Mouse (Mus musculus) ZHBTc4 (cell line): ENCODE results near the gene Hoxa7.

Experiments
- DNase-seq: peaks from one replicate; pipeline ENCODE4 v3.0.0-alpha.2; 2011; ENCODE audit warnings: low read depth, low spot score

Gene Hoxa7

DNA sequence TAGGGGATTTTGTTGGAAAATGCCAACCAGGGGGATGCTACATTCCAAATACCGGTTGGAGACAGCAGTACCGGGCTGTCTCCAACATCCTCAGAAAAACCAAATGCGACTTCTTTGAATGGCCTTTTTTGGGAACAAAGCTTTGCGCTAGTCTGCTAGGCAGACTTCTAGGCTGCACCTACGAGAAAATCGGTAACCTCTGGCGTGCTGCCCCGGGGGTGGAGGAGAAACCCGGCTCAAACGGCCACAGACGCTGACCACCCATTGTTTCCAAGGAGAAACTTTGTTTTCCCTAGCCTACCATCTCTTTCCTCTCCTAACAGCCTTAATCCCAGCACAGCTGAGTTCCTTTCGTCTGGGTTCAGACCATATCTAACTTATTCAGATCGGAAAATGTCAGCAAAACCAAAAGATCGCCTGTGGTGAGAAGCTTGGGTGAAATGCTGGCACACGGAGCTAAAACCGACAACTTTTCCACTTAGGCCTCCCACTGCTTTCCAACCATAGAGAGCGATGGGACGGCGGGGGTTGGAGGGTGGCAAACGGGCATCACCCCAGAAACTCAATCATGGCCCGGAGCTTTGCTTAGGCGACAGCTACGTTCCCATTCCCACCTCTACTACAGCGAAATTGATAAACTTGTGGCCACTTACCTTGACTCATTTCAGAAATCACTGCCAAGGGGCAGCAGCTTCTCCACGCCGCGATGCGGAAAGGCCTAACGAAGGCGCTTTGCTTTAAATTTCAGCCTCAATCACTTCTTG is 18.2 kb upstream of the Hoxa7 start:
- no peak for DNase-seq

DNA sequence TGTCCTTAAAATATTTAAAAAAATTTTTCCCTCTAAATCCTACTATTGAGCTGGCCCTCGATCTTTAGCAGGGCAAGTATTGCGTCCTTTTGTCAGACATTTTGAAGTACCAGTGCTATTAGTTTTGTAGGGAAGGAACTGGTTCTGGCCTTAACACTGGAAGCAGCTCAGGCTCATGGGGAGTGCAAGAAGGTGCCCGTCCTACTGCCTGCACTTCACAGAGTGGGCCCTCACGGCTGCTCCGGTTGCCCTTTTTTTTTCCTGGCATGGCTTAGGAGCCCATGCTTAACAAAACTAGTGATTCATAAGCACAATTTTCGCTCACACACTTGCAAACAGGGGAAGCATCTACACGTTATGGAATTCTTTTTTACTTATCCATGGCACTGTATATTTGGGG is 17.3 kb upstream of the Hoxa7 start:
- no peak for DNase-seq

DNA sequence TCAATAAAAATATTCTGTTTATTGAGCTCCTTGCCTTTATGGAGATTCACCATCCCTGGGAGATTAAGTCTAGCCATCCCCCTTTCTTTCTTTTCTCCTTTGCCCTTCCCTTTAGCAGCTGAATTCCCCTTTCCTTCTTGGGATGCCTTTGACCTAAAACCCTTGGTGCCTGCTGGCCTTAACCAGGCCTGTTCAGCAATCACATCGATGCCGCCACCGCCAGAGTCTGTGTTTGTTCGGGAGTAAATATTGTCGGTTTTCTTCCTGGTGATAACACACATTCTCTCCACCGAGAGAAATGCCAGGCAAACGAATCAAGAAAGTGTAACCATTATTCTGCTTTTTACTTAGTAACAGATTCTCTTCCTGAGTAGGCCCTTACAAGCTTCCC is 16.5 kb upstream of the Hoxa7 start:
- DNase-seq = no peak

DNA sequence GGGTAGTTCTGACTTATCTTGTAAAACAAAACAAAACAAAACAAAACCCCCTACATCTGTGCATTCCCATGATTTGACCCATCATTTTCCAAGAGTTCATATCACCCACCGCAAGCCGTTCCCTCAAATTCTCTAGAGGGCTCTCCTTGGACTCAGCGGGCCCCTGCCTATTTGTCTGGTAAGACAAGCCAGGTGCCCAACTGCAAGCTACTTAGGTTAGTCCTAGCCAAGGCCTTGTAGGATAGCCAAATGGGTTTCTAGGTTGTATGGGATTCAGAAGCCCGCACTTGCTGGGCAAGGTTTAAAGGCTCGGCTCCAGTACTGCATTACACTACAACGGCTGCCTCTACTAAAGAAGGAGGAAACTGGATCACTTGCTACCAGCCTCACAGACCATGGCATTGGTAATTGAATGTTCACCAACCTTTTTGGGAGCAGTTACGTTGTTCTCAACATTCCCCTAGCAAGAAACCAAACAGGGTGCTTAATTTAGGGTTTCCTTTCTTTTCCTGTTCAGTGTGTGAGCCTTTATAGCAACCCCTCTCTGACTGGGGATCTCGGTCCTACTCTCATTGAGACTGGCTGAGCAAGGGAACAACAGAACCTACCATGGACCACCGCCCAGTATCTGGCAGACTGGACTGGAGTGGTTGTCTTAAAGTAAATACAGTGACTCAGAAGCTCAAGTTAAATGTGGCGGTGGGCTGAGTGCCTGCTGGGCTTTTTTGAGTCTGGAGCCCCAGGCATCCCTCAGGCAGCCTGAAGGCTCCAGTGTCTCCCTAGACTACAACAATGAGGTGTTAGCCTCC is 15.9 kb upstream of the Hoxa7 start:
- DNase-seq = no peak

DNA sequence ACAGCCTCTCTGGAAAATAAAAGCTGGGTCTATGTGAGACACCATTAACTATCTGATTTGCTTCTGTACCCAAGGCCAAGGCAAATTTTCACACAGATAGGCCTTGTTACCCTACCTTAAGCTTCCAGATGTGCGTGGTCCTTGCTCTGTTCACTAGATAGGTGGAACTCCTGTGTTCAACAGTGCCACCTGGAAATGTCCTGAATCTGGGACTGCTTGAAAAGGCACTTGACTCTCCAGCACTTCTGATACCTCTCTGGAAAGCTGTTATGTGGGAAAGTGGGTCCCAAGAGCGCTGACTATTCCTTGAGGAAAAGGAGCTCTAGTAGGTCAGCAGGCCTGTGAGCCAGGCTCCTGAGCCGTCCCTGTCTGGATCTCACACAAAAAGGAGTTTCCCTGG is 15.2 kb upstream of the Hoxa7 start:
- no peak for DNase-seq

DNA sequence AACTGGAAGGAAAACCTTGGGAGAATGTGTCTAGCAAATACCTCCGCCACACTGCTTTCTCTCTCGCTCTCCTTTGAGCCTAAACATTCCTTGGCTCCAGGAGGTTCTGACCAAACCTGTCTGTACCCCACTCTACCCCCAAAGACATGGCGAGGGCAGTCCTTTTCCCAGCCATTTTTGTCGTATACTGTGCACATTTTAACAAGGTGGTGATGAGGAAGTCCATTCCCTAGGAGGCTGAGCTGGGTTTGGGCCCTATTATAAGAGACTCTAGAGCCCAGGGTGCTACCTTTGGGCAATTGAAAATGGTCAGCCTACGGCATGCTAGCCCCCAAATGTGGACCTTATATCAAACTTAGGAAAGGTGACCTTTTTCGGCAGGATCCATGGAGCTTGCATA is 14.2 kb upstream of the Hoxa7 start:
- DNase-seq = no peak

DNA sequence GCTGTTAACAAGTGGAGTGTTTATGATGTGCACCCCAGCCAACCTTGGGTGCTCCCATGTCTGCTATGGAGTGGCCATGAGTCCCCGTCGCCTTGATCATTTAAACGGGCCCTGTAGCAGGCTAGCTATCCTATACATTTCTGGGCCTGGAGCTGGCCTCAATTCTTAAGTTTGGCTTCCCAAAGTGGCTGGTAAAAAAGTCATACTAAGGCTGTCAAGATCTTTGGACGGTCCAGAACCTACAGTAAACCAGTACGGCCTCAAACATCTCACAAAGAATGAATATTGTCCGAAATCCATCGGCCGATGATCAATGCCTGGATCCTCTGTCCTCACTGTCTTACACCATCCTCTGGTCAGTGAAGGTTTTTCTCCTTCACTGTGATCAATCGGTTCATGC is 13.6 kb upstream of the Hoxa7 start:
- peak; percentile 12 for DNase-seq

DNA sequence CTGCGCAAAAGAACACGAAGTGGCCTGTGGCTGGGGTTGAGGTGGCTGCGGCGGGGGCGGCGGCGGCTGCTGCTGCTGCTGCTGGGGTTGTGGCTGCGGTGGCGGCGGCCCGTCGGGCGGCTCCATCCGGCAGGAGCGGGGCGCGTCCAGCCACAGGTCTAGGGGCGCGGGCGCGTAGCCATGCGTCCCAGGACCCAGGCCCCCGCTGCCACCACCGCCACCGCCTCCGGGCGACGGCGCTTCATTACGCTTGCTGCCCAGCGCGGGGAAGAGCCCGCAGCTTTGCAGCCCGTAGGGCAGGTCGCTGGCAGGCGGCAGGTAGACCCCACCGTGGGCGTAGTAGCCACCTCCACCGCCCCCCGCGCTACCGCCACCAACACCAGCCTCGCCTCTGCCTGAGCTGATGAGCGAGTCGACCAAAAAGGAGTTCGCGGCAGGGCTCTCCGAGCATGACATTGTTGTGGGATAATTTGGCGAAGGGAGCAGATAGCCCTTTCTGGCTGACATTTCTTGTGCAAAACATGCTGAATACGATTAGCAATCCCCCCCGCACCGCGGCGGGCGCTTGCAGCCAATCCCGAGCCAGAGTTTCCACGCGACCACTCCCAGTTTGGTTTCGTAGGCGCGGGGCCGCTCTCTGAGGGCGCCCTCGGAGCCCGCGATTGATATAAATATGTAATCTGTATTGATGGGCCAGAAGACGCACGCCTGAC is 12.9 kb upstream of the Hoxa7 start:
- DNase-seq = peak; percentile 46

DNA sequence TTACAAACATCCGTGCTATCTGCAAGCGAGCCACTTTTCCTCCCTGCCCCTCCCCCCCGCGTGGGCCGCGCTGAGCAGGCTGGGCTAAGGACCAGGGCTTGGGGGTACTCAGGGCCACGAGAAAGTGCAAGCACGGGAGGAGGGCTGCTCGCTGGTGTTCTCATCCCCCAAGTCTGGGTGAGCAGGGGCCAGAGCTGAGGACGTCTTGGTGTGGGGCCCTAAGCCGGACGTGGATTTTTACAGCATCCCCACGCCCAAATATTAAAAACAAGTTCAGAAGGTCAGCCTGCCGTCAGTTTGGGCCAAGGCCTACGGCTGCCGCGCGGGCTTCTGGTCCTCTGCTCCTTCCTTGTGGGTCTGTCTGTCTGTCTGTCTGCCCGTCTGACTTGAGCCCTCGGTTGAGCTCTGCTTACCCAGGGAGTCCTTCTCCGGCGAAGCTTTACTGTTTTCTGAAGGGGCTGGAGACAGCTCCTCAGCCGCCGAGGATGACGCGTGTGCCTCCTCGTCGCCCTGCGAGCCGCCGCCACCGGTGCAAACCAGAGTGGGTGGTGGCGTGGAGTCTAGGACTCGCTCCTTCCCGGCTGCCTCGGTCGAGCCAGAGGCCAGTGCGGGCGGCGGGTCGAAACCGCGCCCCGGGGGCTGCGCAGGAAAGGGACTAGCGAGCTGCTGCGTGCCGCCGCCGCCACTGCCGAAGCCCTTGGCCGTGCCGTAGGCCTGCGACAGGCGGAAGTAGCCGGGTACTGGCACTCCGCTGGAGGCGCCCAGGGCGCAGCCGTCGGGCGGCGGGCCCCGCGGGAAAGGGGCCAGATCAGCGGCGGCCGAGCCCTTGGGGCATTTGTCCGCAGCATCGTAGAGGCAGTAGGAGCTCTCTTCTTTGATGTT is 12.1 kb upstream of the Hoxa7 start:
- peak; percentile 66 for DNase-seq

DNA sequence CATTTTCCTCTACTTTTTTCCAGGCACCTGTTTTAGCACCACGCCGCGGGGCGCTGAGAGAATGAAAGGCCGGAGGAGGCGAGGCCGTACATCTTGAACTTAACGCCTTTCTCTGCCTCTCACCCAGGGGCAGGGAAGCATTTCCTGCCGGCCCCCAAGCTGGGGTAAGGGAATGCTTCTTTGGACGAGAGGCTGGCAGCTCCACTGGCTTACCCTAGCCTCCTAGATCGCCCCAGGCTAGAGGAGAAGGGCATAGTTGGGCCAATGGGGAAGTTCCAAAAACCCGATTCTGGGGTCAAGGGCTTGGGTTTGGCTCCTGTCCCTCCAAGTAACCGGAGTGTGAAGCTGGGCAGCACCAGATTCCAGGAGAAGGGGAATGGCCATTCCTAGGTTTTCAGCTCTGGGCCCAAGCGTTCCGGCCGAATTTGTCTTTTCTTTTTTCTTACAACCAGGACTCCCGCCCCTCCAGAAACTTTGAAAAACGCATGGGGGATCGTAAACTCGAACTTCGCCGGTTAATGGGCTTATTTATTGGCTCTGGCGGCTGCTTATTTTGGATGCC is 11.4 kb upstream of the Hoxa7 start:
- peak; percentile 75 for DNase-seq

DNA sequence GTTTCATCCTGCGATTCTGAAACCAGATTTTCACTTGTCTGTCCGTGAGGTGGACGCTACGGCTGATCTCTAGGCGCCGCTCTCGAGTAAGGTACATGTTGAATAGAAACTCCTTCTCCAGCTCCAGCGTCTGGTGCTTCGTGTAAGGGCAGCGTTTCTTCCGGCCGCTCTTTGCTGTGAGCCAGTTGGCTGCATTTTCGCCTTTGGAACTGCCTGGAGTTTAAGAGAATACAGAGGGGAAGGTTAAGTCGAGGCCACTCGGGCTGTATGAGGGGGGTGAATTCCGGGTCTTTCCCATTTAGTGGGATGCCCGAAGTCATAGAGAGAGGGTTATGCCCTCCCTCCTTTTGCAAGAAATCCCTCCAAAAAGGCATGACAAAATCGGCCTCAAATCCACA is 10.9 kb upstream of the Hoxa7 start:
- DNase-seq = peak; percentile 64

DNA sequence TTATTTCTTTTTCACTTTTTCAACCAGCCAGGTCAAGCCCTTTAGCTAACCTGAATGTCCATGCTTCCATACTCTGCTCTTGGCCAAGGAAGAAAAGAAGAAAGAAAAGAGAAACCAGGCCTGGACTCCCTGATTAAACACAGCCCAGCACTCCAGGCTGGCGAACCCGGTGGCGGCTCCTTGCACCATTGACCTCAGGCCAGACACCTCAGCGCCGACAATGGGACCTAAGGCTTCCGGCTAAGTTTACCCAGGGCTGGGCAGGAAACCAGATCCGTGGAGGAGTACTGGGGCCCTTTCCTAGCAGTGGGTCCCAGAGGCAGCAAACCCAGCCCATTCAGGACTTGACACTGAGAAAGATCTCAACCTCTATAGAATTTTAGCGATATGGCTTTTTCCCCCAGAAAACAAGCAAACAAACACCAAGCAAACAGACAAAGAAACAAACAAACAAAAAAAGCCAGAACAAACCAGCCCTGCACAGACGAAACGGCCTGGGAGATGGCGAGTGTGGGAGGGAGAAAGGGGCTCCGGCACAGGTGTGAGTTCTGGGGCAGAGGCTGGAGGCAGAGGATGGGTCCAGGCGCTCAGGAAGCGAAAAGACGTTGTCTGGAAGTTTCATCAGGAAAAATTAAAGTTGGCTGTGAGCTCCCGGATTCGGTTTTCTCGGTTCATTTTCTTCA is 10.4 kb upstream of the Hoxa7 start:
- DNase-seq = peak; percentile 60

DNA sequence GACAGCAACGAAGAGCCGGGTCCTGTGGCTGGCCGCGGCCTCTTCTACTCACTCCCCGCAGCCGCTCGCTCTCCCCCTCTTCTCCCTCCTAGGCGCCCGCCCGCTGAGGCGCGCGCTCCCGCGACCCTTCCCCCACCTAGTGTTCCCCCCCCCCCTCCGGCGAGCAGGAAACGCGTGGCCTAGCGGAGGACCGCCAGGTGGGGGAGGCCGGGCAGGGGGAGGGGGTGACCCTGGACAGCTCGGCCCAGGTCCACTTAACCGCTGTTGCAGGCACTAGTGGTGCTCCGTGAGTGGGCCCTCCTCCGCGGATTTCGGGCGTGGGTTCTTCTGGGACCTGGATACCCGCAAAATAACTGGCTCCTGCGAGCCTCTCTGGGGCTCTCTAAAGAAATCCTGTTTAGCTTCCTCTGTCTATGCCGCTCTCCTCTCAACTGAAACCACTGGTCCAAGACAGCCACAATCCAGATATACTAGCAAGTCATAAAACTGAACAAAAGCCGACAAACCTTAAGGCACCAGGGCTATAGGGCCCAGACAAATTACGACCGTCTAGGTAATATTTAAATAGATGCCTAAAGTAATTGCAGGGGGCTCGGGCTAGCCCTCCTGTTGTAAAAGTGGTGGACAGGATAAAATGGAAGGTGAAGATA is 9.0 kb upstream of the Hoxa7 start, which contains the start of gene Hoxa9:
Hoxa9 (minus strand) TSS at position 574 of the 650 bp plus-strand sequence.
- no peak for DNase-seq

DNA sequence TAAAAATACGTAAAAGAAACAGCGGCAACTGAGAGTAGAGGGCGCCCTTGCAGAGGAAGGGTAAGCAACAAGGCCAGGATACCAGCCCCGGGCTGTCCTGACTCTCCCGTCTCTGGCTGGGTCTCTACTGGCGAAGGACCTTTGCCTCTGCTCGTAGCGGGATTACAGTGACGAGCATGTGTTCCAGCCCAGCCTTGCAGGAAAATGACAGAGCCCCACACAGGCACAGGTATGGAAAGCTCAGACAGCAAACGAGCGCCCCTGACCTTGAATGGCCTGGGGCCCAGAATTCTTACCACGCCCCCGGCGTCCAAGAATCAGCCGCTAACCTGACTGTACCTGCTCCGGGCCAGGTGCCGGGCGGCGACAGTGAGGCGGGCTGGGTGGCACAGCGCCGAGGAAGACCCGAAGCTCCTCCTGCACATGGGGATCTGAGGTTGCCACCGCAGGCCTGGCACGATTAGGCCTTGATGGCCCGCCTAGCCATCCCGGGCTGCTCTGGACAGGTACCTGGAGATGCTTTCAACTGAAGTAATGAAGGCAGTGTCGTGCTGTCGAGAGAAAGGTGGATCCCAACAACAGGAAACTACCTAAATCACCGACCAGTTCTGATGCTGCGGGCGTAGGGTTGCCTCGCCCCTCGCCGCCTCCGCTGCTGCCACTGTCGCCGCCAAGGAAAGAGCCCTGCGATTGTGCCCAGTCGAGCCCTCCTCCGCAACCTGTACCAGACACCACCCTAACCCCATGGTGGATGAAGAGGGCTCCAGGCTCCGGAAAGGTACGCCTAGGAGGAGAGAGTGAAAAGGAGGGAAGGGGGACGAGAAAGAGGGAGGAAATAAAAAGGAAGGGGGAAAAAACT is 8.1 kb upstream of the Hoxa7 start:
- peak; percentile 70 for DNase-seq

DNA sequence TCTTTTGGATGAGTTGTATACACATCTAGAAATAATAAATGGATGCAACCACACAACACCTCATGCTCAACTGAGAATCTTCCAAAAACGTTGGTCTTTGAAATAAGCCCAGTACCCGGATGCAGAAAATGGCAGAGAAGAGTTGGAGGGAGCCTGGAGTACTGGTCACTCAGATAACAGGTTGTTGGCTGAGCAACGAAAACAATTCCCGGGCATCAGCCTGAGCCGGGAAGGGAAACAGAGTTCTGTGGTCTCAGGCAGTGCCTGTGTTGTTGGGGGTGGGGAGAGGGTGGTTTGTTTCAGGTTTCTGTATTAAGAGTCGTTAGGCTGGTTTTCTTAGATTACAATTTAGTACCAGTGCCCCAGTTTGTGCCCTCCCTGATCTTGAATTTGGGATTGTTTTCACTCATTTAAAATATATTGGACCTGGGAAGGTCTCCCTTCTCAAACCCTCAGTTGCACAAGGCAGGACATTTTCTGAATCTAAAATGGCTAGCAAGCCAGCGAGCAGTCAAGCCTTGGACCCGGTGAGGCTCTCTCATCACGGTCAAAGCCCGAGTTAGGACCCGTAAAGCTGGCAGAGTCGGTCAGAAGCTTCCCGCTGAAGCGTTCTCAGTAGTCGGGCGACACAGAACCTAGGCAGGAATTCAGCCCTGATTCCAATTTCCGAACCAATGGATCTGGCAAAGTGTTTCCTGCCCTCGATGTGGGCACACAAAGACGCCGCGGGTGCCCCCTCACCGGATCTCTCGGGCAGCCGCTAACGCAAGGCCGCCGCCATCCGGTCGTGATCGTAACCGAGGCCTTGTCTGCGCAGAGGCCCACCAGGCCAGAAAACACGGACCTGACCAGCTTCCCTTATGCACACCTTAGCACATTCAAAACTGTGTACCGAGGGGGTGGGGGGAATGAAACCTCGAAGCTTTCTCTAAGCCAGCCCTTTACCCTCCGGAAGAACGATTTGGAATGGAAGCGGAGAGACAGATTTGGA is 7.1 kb upstream of the Hoxa7 start:
- no peak for DNase-seq

DNA sequence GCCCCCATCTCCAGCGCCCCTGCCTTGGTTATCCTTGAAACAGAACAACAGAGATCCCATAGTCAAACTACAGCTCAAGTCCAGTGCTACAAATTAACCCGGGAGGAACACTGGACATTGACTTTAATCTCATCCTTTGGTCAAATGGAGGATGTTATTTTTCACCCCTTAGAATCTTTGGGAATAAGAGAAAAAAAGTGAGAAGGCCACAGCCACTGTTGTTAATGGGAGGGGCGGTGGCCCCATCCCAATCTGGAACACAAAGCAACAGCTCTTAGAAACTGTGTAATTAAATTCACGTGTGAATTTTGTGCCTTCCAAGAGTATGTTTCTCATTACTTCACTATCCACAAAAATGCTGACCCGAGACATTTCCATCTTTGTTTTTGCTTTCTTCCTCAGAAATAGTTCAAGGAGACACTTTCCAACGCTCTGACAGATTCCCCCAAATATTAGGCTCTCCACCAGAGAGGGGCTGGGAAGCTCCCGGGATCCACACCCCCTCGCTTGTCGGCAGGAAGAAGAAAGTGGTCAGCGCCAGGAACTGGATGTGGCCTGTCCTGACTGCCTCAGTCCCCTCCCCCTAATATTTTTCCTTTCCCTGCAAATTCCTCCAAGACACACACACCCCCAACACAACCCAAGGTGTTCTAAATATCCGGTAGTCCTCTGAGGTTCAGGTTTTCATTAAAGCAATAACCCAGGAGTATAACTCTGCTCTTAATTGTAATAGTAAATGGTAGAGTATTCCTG is 6.0 kb upstream of the Hoxa7 start:
- DNase-seq = no peak
